Mouse (Mus musculus): ENCODE measurements around the gene Rasgef1a. TPM values are rescaled to one million over a fixed set of nuclear protein-coding genes. Genes with fewer than 3 reads are reported as not detected.

Rasgef1a gene
- 0.77 TPM for total RNA-seq (2023)

GRCm38 (mm10) chr6:118010756-118011615 is at the start of gene Rasgef1a:
Gene Rasgef1a (plus strand): TSS chr6:118011438.

GRCm38 (mm10) chr6:118138731-118139709 is 127.8 kb downstream of the Rasgef1a start, which contains the start of gene Csgalnact2:
Gene Csgalnact2 (minus strand): TSS chr6:118139140.

Other genes starting within 250 kb of the Rasgef1a start
- 14.6 TPM for gene Zfp637, start 170.3 kb upstream of the Rasgef1a start, total RNA-seq (2023)
- gene Zfp239, start 149.3 kb upstream of the Rasgef1a start, total RNA-seq (2023): 3.7 TPM
- gene Hnrnpf, start 111.1 kb upstream of the Rasgef1a start, total RNA-seq (2023): 775 TPM
- gene Fxyd4, start 73.7 kb upstream of the Rasgef1a start, total RNA-seq (2023): not detected
- 13.4 TPM for gene Csgalnact2, start 127.7 kb downstream of the Rasgef1a start, total RNA-seq (2023)
- not detected for gene Ret, start 186.3 kb downstream of the Rasgef1a start, total RNA-seq (2023)

All from CD8-positive naive resting alpha-beta T cell, adult 57 days (primary cell).